Mouse (Mus musculus): ENCODE results near the gene Prrg4. TPM values are rescaled to one million over a fixed set of nuclear protein-coding genes. Genes with fewer than 3 reads are reported as not detected.
"Not testable (repeated sequence)": the region's sequence is repeated elsewhere in the genome, so short reads cannot be mapped to it uniquely, and the experiment has no call there.

Prrg4 gene
- 6.4 TPM in 2 replicates for total RNA-seq (2021)
- long read RNA-seq, experiment 1: 0 reads
- long read RNA-seq, experiment 2: 0 reads

- DNase-seq: peak; percentile 92
These were observed at the start of gene Prrg4 for GRCm38 (mm10) chr2:104849276-104849990. Gene Prrg4 (minus strand): TSS chr2:104849876.

- DNase-seq: peak; percentile 82
These were observed 38.3 kb upstream of the Prrg4 start for GRCm38 (mm10) chr2:104887882-104888566.

GRCm38 (mm10) chr2:104887331-104887730, 37.7 kb upstream of the Prrg4 start:
- DNase-seq: not testable (repeated sequence)

GRCm38 (mm10) chr2:104886109-104886508, 36.4 kb upstream of the Prrg4 start:
- DNase-seq: no peak

DNA sequence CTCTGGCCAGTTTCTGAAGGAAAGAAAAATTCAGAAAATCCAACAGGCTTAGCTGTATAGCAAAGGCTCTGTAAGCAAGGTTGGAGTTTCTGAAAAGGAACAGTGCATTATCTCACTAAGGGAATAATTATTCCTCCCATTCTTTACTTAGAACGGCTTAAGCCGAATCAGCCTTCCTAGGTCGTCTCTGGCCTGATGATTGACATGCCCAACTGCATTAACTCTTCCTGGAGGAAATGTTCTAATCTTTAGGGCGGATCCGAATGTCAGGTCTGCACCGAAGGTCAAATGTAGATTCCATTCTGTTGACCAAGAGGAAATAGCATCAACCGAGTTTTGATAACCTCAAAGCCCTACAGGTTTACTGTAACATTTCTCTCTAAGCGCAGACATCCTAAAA, 29.1 kb upstream of the Prrg4 start:
- DNase-seq: no peak

GRCm38 (mm10) chr2:104869101-104869500, 19.4 kb upstream of the Prrg4 start:
- DNase-seq: no peak

DNA sequence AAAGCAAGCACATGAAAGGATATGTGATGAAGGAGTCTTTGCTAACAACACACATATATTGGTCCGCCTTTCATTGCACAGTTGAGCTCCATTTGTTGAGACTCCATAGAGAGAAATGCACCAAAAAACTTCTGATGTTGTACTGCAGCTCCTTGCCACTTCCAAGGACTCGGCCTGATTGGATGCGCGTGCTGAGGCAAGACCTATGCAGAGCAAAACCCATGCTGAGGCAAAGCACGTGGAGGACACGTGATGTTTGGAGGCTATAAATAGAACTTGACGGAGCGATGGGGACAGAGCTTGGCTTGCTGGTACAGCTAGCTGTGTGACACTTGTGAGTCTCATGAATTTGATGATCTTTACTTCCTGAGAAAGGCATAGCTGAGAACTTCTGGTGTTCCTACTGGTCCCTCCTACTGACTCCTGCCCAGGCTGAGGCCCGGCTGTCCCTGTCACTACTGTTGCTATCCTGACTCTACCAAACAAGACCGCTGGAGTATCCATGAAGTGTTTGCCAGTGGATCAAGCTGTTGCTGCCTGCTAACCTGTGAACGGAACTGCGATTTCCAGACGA, 17.7 kb upstream of the Prrg4 start, which contains the start of gene Ccdc73:
Gene Ccdc73, plus strand, starts transcription at position 524 of the 574 bp plus-strand sequence.
- no peak for DNase-seq

DNA sequence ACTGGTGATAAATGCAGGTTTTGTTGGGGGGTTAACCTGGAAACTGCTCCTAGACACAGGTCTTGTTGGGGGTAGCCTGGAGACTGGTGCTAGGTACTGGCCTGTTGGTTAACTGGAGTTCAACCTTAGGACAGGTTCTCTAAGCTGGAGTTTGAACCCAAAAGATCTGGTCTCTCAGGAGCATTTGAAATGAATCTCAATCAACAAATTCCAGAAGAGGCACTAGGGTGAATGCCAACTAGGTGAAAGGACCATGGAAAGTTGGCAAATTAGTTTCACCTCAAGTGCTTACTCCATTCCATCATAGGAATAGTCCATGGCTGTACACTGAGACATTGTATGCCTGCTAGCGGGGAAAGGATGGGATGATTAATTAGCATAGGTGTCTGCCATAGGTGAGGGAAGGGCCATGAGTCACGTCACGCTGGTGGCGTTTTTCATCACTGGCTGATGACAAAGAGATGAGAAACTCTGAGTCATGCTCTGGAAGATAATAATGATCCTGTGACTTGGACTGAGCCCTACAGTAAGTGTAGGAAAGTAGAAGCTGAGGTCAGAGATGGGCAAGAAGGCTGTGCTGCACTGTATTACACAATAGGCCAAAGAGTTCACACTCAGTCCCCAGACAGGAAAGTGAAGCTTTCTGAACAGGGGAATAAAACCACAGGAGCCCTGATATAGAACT, 14.6 kb upstream of the Prrg4 start:
- no peak for DNase-seq

DNA sequence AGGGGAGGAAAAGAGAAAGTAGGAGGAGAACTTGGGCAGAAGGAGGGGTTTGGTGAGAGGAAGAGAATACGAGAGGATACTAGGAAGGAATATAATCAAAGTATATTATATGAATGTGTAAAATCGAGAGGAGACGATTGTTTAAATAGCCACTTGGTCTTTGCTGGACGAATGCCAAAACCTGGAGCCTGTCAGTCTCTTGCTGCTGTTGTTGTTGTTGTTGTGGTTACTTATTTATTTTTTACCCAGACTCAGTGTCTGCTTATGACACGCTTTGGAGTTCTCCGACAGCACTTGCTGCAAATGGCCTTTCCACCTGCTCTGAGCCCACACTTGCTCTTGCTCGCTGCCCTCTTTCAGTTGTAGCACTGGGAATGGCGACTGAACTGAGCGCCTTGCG, 10.8 kb upstream of the Prrg4 start:
- no peak for DNase-seq

DNA sequence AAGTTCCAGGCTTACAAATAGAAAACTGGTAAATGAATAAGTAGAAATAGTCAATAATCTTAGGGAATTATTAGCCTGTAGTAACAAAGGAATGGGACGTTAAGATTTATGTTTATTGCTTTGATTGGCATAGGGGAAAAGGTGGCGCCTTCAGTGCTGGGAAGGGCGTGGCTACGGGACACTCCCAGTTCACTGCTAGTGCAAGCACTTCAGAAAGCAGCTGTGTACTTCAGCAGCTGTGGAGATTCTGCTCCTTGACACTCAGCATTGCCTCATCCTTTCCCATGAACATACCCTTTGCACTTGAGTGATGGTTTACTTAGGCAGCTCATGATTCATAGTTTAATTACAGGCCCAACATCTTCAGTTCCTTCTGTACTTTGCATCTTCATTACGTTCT, 9.4 kb upstream of the Prrg4 start:
- DNase-seq: no peak

GRCm38 (mm10) chr2:104858083-104858482, 8.4 kb upstream of the Prrg4 start:
- DNase-seq: not testable (repeated sequence)

- DNase-seq: no peak
These were observed 6.5 kb upstream of the Prrg4 start for GRCm38 (mm10) chr2:104856218-104856617.

GRCm38 (mm10) chr2:104855732-104856131, 6.1 kb upstream of the Prrg4 start:
- DNase-seq: no peak

- DNase-seq: no peak
These were observed 5.2 kb upstream of the Prrg4 start for GRCm38 (mm10) chr2:104854836-104855235.

- DNase-seq: no peak
These were observed 2.9 kb upstream of the Prrg4 start for GRCm38 (mm10) chr2:104852546-104852945.

GRCm38 (mm10) chr2:104851686-104852085, 2.0 kb upstream of the Prrg4 start:
- no peak for DNase-seq

DNA sequence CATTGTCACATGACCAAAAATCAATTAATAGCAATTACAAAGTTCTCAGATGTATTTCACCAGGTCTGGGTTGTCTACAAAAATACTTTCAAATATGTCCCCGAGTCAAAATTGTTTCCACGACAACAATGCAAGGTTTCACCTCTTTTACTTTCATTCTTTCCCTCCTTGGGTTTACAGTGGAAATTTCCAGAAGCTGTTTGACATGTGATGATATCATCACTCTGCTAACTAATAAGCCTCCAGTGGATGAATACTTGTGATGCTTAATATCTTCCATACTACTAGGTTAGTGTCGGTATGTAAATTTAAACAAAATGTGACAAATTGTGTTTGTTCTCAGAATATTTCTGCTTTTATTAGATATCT, 299 bp upstream of the Prrg4 start:
- DNase-seq: no peak

- DNase-seq: no peak
These were observed 1.2 kb downstream of the Prrg4 start for GRCm38 (mm10) chr2:104848235-104849161.

- peak; percentile 53 for DNase-seq
These were observed 2.0 kb downstream of the Prrg4 start for GRCm38 (mm10) chr2:104847645-104848044.

DNA sequence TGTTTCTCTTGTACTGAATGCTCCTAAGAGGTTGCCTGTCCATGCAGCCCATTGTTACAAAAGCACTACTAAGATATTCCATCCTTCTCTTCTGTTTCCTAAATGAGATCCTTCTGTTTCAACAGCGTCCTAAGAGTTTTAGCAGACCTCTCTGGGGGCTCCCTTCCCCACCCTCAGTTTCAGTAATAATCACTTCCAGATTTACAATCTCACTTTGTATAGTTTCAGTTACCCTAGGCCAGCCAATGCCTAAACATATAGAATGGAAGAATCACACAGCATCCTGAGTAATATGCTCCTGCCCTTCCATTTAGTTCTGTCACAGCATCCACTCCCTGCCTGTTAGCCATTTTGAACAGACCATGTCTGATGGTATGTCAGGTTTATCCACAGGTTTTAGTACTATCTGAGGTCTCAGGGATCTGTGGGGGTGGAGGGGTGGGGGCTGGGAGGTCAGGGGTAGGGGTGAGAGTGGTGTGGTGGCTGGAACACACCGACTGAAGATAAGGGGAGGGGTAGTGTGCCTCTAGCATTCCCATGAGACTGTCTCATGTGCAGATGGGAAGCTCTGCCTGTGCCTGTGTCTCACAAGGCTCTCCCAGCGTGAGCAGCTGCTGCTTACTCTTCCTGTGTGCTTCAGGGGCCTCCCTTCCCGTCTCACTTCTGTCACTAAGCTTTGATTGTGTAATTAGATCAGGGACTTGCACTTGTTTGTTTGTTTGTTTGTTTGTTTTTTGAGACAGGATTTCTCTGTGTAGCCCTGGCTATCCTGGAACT, 2.9 kb downstream of the Prrg4 start:
- no peak for DNase-seq

DNA sequence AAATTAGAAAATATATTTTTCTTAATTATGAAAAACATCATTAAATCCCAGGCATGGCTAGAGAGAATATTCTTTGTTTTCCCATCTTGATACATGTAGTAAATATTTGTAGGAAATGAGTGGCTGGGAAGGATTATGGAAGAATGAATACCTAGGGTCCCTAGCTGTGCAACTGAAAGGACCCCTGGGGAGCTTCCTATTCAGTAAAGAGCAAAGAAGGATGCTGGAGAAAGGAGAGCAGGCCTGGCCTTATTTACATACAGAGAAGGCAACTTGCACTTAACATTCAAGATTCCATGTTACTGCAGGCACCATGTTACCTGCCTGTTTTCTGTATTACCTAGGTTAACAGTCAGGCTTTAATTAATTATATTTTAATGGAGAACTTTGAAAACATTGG, 7.1 kb downstream of the Prrg4 start:
- no peak for DNase-seq
